Mouse (Mus musculus): ENCODE measurements at regions not wholly inside any gene's neighbourhood (a gene's known extent, or its start where the extent isn't known, plus 50 kb on each side); places are given as distances from the start of the nearest gene placed in this dataset.

DNA sequence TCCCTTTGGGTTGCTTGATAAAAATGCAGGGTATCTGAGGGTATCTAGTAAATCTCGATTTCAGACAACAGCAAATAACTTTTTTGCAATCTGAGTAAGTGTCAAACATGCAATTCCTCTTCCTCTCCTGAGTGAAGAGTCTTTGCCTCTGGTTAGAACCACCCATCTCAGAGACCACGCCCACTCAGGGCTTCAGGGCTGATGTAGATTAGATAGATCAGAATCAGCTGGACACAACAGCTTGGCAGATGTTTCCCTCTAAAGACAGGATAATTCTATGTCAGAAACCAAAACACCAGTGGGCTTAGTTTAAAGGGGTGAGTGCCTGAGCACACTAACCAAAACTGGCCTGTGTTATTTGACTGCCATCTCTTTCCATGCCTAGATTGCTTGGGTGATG lies 80.8 kb downstream of the Arl4c start:
- Histone ChIP-seq H3K79me2 (ENCODE audit: control insufficient read depth, insufficient read depth, low read length, poor library complexity) (no peaks in the 10 kb centered on the region), H3K27me3 (ENCODE audit: control insufficient read depth in 1 of 2, insufficient read depth in 2 of 2, low read length in 2 of 2) (no peaks in the 10 kb centered on the region), H3K4me1 (ENCODE audit: control insufficient read depth in 1 of 2, insufficient read depth in 2 of 2, low read length in 2 of 2) (no peaks in the 10 kb centered on the region), H3K9ac (ENCODE audit: control insufficient read depth, low read depth, low read length, poor library complexity, severe bottlenecking) (no peak overlapping the region), H3K27ac (ENCODE audit: control insufficient read depth, low read depth, low read length) (no peak overlapping the region), H3K9me3 (replicated peaks; ENCODE audit: insufficient read depth, low read length) (no peaks in the 10 kb centered on the region), H3K36me3 (ENCODE audit: control insufficient read depth in 1 of 2, insufficient read depth in 2 of 2, low read length in 2 of 2) (no peaks in the 10 kb centered on the region), H3K4me3 (ENCODE audit: control insufficient read depth in 1 of 2, insufficient read depth in 1 of 2, low read depth in 2 of 2, low read length in 2 of 2) (no peak overlapping the region)
- no peak for DNase-seq (ENCODE audit: low read depth, low spot score)
- TF ChIP-seq ZKSCAN1 (IDR thresholded peaks at IDR 0.05; ENCODE audit: low read depth, low read length) (no peak), NRF1 (IDR thresholded peaks at IDR 0.05; ENCODE audit: insufficient read depth, low read depth, low read length, poor library complexity, severe bottlenecking) (no peak), JUND (IDR thresholded peaks at IDR 0.05; ENCODE audit: low read depth, low read length) (no peak), EP300 (IDR thresholded peaks at IDR 0.05; ENCODE audit: low read depth in 1 of 2, low read length in 2 of 2) (no peak), GABPA (IDR thresholded peaks at IDR 0.05; ENCODE audit: low read depth, low read length) (no peak), MAX (IDR thresholded peaks at IDR 0.05; ENCODE audit: low read length) (no peak), POLR2A (IDR thresholded peaks at IDR 0.05; ENCODE audit: control insufficient read depth in 1 of 2, insufficient read depth in 1 of 2, low read depth in 1 of 2, low read length in 2 of 2, poor library complexity in 1 of 2) (no peak), SMC3 (IDR thresholded peaks at IDR 0.05; ENCODE audit: low read depth, low read length) (no peak), UBTF (IDR thresholded peaks at IDR 0.05; ENCODE audit: borderline replicate concordance, insufficient read depth, low read depth, low read length) (no peak), TBP (IDR thresholded peaks at IDR 0.05; ENCODE audit: low read depth, low read length) (no peak), POLR2AphosphoS2 (IDR thresholded peaks at IDR 0.05; ENCODE audit: low read length) (no peak), ETS1 (IDR thresholded peaks at IDR 0.05; ENCODE audit: low read depth, low read length) (no peak), RCOR1 (IDR thresholded peaks at IDR 0.05; ENCODE audit: low read depth, low read length) (no peak), TCF12 (IDR thresholded peaks at IDR 0.05; ENCODE audit: low read depth, low read length) (no peak), POLR2AphosphoS5 (IDR thresholded peaks at IDR 0.05; ENCODE audit: borderline replicate concordance, low read depth, low read length) (no peak), MAFK (IDR thresholded peaks at IDR 0.05; ENCODE audit: borderline replicate concordance, low read depth, low read length) (no peak), KAT2A (conservative IDR thresholded peaks at IDR 0.05; ENCODE audit: low read depth, low read length) (no peak), CTCF (IDR thresholded peaks at IDR 0.05 in 2 of 3, conservative IDR thresholded peaks at IDR 0.05 in 1 of 3; ENCODE audit: control insufficient read depth in 1 of 3, insufficient read depth in 1 of 3, low read depth in 2 of 3, low read length in 3 of 3, poor library complexity in 1 of 3, severe bottlenecking in 1 of 3) (no peak), MYC (IDR thresholded peaks at IDR 0.05; ENCODE audit: low read depth, low read length) (no peak)

DNA sequence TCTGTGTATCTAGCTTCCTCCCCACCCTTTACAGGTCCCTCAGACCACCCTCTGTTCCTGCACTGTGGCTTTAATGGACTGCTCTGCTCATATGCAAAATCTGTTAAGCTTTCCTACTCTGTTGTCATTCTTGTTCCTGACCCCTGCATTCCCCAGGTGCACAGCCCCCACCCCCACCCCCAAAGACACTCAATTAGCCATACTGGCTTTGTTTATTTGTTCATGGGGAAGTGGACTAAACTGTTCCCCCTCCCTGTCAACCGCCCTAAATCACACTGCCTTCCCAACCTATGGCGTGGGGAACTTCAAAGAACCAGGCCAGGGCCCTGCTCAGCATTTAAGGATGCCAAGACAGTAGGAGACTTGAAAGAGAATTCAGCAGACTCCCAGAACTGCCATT lies 89.0 kb downstream of the Arl4c start:
- DNase-seq (ENCODE audit: low read depth, low spot score): no peak
- Histone ChIP-seq H3K27me3 (ENCODE audit: control insufficient read depth in 1 of 2, insufficient read depth in 2 of 2, low read length in 2 of 2) (no peaks in the 10 kb centered on the region), H3K79me2 (ENCODE audit: control insufficient read depth, insufficient read depth, low read length, poor library complexity) (no peaks in the 10 kb centered on the region), H3K4me1 (ENCODE audit: control insufficient read depth in 1 of 2, insufficient read depth in 2 of 2, low read length in 2 of 2) (no peaks in the 10 kb centered on the region), H3K4me3 (ENCODE audit: control insufficient read depth in 1 of 2, insufficient read depth in 1 of 2, low read depth in 2 of 2, low read length in 2 of 2) (no peak overlapping the region), H3K9me3 (replicated peaks; ENCODE audit: insufficient read depth, low read length) (no peaks in the 10 kb centered on the region), H3K27ac (ENCODE audit: control insufficient read depth, low read depth, low read length) (no peak overlapping the region), H3K36me3 (ENCODE audit: control insufficient read depth in 1 of 2, insufficient read depth in 2 of 2, low read length in 2 of 2) (no peaks in the 10 kb centered on the region), H3K9ac (ENCODE audit: control insufficient read depth, low read depth, low read length, poor library complexity, severe bottlenecking) (no peak overlapping the region)
- no peak for TF ChIP-seq CHD1 (IDR thresholded peaks at IDR 0.05; ENCODE audit: low read depth, low read length)
- no peak for TF ChIP-seq MYC (IDR thresholded peaks at IDR 0.05; ENCODE audit: low read depth, low read length)
- no peak for TF ChIP-seq ETS1 (IDR thresholded peaks at IDR 0.05; ENCODE audit: low read depth, low read length)
- TF ChIP-seq JUND (IDR thresholded peaks at IDR 0.05; ENCODE audit: low read depth, low read length): no peak
- TF ChIP-seq MAZ (IDR thresholded peaks at IDR 0.05; ENCODE audit: low read depth, low read length): no peak
- TF ChIP-seq TBP (IDR thresholded peaks at IDR 0.05; ENCODE audit: low read depth, low read length): no peak
- TF ChIP-seq TAL1 (IDR thresholded peaks at IDR 0.05; ENCODE audit: low read length): no peak
- TF ChIP-seq EP300 (IDR thresholded peaks at IDR 0.05; ENCODE audit: low read depth in 1 of 2, low read length in 2 of 2): no peak
- TF ChIP-seq USF2 (IDR thresholded peaks at IDR 0.05; ENCODE audit: borderline replicate concordance in 1 of 2, insufficient read depth in 1 of 2, low read depth in 1 of 2, low read length in 2 of 2): no peak
- no peak for TF ChIP-seq ZC3H11A (IDR thresholded peaks at IDR 0.05; ENCODE audit: low read depth, low read length)
- no peak for TF ChIP-seq RAD21 (IDR thresholded peaks at IDR 0.05; ENCODE audit: low read depth, low read length)
- TF ChIP-seq MEF2A (IDR thresholded peaks at IDR 0.05; ENCODE audit: extremely low read depth, insufficient replicate concordance, low read depth, low read length, poor library complexity, severe bottlenecking): no peak
